Mouse (Mus musculus) left cerebral cortex, adult 18-20 months (tissue): Measurements from ENCODE around the gene Sphk1. TPM values are rescaled to one million over a fixed set of nuclear protein-coding genes. Genes with fewer than 3 reads are reported as not detected.
"Not testable (repeated sequence)": the region's sequence is repeated elsewhere in the genome, so short reads cannot be mapped to it uniquely, and the experiment has no call there.

Experiments used
- DNase-seq, 2 experiments: peaks; one replicate each; pipeline ENCODE4 v3.0.0; 2021 to 2022; ENCODE audit warnings: low spot score in 2 of 2, mixed read lengths in 1 of 2
- long read RNA-seq, 2 experiments: library from polyadenylated mRNA; stranded (forward); transcript quantifications; one replicate each; pipeline ENCODE4 v2.0.0; 2021
- total RNA-seq, 2 experiments: library from RNA; stranded (reverse); gene quantifications; 2 replicates each; pipeline ENCODE4 v1.2.3; 2021

The Sphk1 gene
- total RNA-seq: 1 to 10 TPM; 7.9 to 9.9 TPM
- long read RNA-seq, experiment 1, partial matches to known transcripts: 0 of 14 reads
- long read RNA-seq, experiment 1, other reads (novel, unspliced or antisense): 1 of 14 reads
- long read RNA-seq, experiment 2, partial matches to known transcripts: 0 of 7 reads
- long read RNA-seq, experiment 2, other reads (novel, unspliced or antisense): 1 of 7 reads

DNA sequence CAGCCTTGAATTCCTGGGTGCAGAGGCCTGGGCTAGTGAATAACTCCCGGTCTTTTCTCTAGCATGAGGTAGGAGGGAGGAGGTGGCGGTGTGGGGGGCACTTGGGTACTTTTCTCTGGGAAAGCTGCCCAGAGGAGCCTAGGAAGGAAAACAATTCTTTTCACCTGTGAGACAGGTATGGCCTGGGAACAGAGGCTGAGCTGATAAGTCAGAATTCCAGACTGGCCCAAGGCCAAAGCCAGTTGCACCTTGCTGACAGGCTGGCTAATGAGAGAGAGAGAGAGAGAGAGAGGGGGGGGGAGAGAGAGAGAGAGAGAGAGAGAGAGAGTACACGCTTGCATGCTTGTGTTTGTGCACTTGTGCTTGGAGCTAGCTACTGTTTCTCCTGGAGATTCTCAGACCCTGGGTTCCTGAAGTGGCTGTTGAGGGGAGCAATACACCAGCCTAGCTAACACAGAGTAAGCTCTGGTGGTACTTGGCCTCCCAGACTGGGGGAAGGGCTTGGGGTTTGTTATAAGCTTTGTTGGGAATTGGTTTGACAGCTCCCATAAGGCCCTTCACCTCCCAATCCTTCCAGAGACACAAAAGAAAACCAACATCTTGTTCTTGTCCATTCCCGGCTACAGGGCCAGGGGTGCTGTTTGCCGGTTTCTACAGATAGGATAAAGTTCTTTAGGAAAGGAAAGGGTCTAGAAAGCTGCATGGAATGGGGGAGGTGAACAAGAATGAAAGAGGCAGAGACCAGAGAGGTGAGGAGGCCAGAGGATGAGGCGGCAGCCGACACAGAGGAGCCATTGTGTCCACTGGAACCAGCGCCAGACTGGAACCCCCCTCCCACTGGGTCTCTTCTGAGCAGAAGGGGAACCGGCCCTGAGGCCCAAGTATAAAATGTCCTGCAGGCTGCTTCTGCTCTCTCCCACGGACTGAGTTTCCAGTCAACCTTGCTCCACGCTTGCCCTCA lies at the start of gene Sphk1:
TSS of gene Sphk1 (plus strand) at position 739 of the 961 bp plus-strand sequence.
- no peak for DNase-seq

DNA sequence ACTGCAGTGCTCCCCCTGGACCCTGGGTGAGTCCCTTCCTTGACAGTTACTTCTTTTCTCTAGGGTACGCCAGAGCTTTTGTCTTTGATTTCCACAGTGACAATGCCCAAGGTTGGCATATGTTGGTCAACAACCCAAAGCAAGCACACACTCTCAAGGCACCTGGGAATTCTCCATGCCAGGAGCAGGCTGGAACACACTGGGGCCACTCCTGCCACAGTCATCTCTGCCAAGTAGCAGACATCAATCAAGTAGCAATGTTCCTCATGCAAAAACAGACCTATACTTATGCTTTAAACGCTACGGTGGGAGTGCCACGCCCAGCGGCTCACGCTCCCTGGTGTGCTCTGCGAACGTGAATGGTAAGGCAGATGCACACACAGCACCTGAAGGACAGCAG lies 49.8 kb upstream of the Sphk1 start:
- DNase-seq: no peak

DNA sequence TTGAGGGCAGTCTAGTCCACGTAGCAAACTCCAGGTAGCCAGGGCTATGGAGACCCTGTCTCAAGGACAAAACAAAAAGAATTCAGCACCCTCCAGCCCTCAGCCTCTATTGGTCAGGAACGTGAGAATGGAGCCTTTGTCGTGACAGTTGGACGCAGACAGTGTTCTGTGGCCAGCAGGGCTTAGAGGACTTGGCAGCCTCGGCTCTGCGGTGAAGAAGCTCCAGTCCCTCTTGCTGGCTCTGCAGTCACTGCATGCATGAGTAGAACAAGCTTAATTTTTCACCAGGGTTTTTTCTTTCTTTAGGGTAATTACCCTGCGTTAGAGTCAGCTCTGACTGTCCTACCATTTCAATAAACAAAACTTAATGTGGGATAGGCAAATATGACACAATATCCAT lies 48.9 kb upstream of the Sphk1 start:
- no peak for DNase-seq

DNA sequence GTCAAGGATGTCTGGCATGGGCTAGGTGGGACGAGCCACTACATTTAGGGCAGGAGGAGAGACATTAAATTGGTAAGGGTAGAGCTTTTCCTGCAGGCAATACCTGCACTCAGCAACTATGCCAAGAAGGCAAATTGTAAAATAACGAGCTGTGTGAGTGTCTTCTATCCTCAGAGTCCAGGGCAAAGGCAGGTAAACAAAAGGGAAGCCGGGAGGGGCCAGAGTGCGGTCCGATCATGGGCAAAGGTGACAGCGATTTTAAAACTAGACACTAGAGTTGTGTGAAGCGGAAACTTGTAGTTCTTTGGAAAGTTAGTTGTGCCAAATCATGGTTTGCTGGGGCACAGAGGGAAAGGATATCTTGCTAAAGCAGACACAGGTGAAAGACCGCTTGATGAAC lies 46.5 kb upstream of the Sphk1 start:
- no peak for DNase-seq

DNA sequence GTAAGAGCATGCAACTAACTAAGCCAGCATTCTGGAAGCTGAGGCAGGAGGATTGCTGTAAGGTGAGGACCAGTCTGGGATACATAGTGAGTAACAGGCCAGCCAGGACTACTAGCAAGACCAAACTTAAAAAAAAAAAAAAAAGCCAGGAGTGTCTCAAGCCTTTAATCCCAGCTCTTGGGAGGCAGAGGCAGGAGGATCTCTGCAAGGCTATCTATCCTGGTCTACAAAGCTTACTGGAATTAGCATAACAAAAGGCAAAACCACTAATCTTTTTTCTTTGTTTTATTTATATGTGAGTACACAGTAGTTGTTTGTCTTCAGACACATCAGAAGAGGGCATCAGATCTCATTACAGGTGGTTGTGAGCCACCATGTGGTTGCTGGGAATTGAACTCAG lies 42.5 kb upstream of the Sphk1 start:
- no peak for DNase-seq

DNA sequence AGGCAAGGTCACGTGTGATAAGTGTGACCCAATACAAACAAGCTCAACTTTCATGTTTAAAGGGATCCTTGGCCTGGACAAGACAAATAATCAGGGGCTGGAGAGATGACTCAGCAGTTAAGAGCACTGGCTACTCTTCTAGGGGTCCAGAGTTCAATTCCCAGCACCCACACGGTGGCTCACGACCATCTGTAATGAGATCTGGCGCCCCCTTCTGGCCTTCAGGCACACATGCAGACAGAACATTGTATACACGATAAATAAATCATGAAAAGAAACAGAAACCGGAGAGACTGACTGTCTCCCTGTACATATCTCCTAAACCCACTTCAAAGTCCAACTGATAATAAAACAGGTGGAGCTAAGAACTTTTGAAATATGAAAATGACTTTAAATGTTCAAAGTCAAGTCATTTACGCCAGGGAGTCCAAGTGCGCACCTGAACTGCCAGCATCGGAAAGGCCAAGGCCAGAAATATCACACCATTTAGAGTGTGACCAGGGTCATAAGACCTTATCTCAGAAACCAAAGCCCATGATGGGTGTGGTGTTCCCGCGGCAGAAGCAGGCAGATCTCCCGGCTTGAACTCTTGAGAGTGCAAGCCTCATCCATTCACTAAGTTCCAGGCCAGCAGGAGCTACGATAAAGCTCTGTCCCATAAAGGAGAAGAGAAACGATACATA lies 41.9 kb upstream of the Sphk1 start:
- no peak for DNase-seq

DNA sequence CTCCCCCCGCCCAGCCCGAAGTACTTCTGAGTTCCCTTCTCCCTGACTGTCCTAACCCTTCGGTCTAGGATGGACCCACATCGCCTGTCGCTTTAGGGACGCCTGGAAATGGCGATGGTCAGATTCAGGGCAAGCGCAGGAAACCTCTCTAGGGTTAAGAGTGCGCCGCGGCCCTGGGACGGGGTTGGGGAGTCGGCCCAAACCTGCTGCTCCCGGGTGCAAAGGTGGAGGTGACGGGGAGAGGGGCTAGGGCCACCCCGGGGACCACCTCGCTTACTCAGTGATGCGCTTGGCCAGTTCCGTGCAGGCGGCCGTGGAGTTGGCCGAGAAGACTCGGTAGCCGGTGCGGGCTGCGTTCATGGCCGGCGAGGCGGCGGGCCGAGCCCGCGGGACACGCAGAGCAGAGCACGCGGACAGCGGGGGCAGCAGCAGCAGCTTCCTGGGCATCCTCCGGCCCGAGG lies 40.9 kb upstream of the Sphk1 start:
- DNase-seq: no peak

DNA sequence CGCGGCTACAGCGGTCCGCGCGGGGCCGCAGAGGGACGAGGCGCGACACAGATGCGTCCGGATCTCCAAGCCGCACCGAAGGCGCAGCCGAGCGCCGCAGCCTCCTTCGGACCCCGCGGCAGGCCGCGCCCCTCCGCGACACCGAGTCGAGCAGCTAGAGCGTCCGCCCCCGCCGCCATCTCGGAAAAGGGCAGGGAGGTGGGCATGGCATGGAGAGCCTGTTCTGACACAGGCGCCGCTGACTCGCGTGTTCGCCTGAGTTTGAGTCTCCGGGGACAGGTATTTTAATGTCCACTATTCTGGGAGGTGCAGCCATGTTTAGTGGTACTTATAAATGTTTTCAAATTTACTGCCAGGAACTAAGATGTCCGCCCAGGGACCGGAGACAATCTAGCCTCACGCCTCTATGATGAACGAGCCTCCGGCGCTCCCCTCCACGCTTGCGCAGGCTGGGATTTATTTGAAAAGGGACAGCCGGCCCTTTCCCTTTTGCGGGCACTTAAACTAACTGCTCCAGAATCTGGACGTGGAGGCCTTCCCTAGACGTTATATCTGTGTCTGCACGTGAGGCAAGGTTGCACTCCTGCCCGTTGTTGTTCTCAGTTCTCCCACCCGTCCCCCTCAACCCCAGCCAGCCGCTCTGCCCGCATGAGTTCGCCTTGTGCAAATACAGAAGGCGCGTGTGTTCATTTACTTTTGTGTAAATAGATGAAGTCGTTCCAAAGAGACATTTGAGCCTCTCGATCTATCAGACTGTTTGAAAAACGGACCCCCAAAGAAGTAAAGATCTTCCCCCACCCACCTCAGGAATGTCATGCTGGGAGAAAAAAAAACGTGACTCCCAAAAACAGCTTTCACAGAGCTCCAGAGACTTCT lies 40.3 kb upstream of the Sphk1 start:
- DNase-seq: peak; percentile 83 to 89

DNA sequence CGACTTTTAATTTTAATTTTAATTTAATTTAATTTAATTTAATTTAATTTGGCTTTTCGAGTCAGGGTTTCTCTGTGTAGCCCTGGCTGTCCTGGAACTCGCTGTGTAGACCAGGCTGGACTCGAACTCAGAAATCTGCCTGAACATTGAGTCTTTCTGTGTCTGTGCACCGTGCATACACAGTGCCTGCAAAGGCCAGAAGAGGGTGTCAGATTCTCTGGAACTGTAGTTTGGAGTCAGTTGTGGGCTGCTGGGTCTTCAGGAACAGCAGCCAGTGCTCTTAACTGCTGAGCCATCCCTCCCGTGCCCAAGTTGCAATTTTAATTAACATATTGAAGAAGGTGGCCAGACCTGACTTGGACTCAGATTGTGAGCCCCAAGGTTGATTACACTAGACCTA lies 39.4 kb upstream of the Sphk1 start:
- no peak for DNase-seq

DNA sequence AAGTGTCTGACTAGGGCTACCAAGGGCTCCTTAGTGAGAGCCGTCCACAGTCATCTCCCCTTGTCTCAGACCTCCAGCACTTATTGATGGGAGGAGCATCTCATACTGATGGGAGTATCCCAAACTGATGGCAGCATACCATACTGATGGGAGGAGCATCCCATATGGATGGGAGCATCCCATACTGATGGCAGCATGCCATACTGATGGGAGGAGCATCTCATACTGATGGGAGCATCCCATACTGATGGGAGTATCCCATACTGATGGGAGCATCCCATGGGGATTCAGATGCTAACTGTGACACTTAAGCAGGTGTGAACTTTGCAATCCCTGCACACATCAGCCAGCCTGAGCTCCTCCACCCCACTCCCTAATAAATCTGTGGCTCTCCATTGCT lies 38.2 kb upstream of the Sphk1 start:
- not testable (repeated sequence) for DNase-seq

DNA sequence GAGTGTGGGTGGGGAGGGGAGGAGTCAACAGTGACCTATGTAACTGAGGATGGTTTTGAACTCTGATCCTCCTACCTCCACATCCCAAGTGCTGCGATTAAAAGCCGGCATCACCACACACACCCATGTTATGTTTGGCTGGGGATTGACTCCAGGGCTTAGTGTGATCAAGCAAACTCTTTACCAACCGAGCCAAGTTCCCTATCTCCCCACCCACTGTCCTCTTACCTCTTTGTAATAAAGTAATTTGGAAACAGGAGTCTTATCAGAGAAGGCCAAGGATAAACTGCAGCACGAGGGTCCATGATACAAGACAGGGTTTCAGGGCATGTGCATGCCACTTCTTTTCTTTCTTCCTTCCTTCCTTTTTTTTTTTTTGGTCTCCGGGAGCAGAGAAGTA lies 37.5 kb upstream of the Sphk1 start:
- DNase-seq: no peak

DNA sequence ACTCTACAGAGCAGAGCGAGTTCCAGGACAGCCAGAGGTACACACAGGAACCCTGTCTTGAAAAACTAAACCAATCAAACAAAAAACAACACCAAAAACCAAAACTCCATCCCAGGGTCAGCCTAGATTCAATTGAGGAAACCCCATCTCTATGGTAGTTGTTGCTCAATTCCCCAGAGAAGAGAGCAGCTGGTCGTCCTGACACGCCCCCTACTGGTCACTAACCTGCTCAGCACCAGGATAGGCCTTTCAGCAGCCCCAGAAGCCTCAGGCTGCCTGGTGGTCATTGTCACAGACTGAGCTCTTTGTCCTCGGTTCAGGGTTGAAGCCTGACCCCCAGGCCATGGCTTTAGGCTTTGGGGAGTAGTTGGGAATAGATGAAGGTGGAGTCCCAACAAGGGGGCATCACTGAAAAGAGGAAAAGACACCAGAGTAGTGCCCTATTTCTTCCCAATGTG lies 36.9 kb upstream of the Sphk1 start, which contains the start of gene Prpsap1:
TSS of gene Prpsap1 (minus strand) at position 408 of the 458 bp plus-strand sequence.
- peak in 1 of 2 experiments; percentile 40 for DNase-seq

DNA sequence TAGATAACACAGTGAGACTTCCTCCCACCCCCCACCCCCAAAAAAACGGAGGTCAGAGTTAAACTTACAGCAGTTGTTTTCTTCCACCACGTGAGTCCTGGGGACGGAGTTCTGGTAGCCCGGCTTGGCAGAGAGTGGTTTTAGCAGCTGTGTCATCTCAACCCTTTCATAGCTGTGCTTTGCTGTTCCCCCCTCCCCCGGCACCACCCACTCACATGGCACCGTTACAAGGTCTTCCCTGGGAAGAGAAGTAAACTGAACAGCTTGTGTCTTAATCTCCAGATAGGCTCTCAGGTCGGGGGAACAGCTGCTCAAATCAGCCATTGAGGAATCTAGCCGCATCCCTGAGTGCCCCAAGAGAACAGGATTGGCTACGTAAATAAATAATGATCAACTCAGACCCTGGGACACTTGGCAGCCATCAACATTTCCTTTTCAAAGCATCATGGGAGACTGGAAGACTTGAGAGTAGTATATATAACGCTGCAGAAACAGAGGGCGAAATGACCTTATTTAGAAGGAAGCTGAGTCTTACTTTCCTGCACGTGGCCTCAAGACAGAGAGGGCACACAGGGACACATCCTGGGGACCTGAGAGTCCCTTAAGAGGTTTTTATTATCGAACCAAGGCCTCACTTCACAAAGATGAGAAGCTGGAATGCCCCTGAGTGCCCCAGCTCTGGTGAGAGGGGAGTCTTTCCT lies 36.1 kb upstream of the Sphk1 start:
- peak; percentile 80 to 83 for DNase-seq

DNA sequence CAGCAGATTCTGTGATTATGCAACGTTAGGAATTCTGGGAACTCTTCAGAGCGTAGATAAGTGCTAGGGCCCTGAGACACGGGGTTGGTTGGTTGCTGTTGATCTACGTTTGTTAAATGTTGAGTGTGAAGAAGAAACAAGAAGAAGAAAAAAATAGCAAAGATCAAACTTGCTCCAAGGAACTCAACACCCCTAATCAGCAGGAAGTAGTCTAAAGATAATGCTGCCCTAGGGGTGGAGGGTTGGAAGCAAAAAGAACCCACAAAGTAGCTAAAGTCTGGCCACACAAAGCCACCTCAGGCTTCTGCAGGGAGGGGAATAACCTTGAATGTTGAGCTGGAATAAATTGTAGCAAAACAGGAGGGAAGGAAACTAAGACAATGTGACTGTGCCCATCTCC lies 33.4 kb upstream of the Sphk1 start:
- no peak for DNase-seq

DNA sequence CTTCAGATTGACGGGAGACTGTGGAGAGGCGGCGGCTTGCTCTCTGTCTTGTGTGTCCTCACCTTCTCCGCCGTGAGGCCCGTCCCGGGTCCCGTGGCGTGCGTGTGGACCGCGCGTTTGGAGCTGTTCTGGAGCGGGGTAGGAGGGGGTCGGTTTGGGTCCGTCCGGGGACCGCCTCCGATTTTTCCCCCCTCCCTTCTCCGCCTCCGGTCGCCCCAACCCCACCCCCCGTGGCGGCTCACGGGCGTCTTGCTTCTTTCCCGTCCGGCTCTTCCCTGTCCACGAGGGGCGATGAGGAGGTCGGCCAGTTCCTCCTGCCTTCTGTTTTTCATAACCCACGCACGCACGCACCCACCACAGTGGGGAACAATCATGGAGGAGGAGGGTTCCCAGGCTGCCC lies 32.1 kb upstream of the Sphk1 start:
- no peak for DNase-seq

DNA sequence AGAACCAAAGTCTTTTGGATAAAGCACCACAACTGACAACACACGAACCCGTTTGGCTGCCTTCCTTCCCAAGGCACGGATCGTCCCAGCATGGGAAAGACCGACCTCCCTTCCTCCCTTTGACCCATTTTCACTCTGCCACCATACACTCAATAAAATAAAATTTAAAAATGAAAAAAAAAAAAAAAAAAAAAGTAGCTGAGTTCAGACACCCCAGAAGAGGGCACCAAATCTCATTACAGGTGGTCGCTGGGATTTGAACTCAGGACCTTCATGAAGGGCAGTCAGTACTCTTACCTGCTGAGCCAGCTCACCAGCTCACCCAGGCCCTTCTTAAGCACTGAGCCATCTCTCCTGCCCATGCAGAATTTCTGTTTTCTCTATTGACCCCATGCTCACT lies 31.7 kb upstream of the Sphk1 start:
- no peak for DNase-seq

DNA sequence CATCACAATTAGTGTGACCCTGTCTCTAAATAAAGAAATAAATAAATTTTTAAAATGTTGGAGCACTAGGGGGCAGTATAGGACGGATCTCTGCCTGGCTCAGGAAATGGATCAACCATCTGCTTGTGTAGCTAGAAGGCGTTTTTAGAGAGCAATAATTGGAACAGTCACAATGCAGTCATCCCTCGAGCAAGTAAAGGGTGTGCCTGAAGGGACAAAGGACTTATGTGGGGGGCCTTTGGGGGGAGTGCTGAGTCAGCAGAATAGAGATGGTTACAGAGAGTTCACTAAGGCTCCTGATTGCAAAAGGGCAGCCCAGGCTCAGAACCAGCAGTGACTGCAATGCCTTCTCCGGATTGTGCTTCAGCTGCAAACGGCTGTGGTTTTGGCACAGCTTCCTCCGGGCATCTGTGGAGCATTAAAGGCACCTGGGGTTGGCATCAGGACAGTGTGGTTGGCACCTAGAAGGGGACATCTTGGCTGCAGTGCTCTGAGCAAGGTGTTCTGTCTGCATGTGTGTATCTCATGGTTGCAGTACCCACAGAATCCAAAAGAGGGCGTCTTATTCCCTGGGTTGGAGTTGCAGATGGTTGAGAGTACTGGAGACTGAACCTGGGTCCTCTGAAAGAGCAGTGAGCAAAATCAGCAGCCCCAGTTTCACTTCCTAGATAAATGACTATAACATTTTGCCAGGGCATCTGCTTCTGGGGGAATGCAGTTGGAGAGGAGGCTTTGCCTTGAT lies 29.5 kb upstream of the Sphk1 start:
- no peak for DNase-seq

DNA sequence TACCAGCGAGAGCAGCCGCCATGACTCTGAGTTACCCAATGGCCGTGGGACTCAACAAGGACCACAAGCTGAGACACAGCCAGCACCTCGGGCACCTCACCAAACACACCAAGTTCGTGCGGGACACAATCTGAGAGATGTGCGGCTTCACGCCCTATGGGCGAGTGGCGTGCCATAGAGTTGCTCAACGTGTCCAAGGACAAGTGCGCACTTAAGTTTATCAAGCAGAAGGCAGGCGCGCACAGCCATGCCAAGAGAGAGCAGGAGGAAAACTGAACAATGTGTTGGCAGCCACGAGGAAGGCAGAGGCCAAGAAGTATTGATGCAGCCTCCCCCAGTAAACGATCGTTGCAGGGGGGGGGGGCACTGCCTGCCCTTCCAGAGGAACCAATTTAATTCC lies 26.2 kb upstream of the Sphk1 start:
- DNase-seq: no peak

DNA sequence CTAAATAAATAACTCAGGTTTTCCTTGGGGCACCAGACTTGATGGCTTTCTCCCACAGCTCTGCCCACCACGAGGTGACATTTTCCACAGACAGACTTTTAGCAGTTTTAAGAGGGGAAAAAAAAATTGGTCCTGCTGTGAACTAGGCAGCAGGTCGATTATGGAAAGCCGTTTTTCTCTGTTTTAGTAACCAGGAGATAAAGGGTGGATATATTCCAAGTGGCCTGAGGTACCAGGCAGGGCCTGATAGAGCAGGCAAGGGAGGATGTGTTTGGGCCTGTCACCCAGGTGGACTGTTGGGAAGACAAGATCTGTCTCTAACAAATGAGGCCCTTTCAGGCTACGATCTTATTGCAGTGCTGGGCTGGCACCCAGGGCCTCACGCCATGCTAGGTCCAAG lies 25.2 kb upstream of the Sphk1 start:
- DNase-seq: no peak
